Mouse (Mus musculus): ENCODE data around the gene Dpysl5. TPM values are rescaled to one million over a fixed set of nuclear protein-coding genes. Genes with fewer than 3 reads are reported as not detected.

Dpysl5 gene
- 17.0 and 17.5 TPM in 2 replicates for polyA plus RNA-seq (2014; fragmentation: Nextera tagmentation; extraction: Ambion mirVana)

GRCm38 (mm10) chr5:30711147-30712001 lies at the start of gene Dpysl5:
TSS of gene Dpysl5 (plus strand) at chr5:30711564.
- peak; percentile 88 for ATAC-seq (ENCODE audit: low read depth)
- Histone ChIP-seq H3K9me3 (ENCODE audit: control insufficient read depth, low read length) (no peaks in the 10 kb centered on the region), H3K27ac (replicated peaks; ENCODE audit: low read depth, low read length) (peak within 1 kb of the TSS; percentile 21; the same call in 1 of the 2 replicates), H3K36me3 (ENCODE audit: control insufficient read depth, insufficient read depth, low read length) (no peaks in the 10 kb centered on the region), H3K4me3 (ENCODE audit: low read depth, low read length) (peak within 1 kb of the TSS; percentile 54), H3K9ac (ENCODE audit: low read depth, low read length) (peak within 1 kb of the TSS; percentile 61), H3K4me2 (ENCODE audit: low read depth, low read length) (peak within 1 kb of the TSS; percentile 86), H3K27me3 (replicated peaks; ENCODE audit: control insufficient read depth, insufficient read depth, low read length) (peaks cover 50% of the 10 kb centered on the region), H3K4me1 (ENCODE audit: control insufficient read depth, insufficient read depth, low read length) (peaks cover 23% of the 10 kb centered on the region; the same call in 1 of the 2 replicates)
- peak; percentile 92 for DNase-seq (ENCODE audit: low spot score)
- WGBS, result under 1% methylated on average over 29 of the region's 71 CpGs

GRCm38 (mm10) chr5:30665360-30665759 lies 46.0 kb upstream of the Dpysl5 start:
- DNase-seq (ENCODE audit: low spot score) (no peak), ATAC-seq (ENCODE audit: low read depth) (no peak)
- H3K27ac ChIP-seq (replicated peaks; ENCODE audit: low read depth, low read length), result no peak overlapping the region
- no peak overlapping the region for H3K4me3 ChIP-seq (ENCODE audit: low read depth, low read length)
- H3K4me2 ChIP-seq (ENCODE audit: low read depth, low read length), result no peak overlapping the region
- 89% methylated on average over 9 of the region's 9 CpGs for WGBS
- peaks cover 19% of the 10 kb centered on the region for H3K4me1 ChIP-seq (ENCODE audit: control insufficient read depth, insufficient read depth, low read length)
- peaks cover 7% of the 10 kb centered on the region; the same call in 1 of the 2 replicates for H3K36me3 ChIP-seq (ENCODE audit: control insufficient read depth, insufficient read depth, low read length)
- H3K27me3 ChIP-seq (replicated peaks; ENCODE audit: control insufficient read depth, insufficient read depth, low read length), result no peaks in the 10 kb centered on the region
- H3K9me3 ChIP-seq (ENCODE audit: control insufficient read depth, low read length), result 0 out of 2 replicates have a peak, but pooled peaks cover 3% of the 10 kb centered on the region
- no peak overlapping the region for H3K9ac ChIP-seq (ENCODE audit: low read depth, low read length)

GRCm38 (mm10) chr5:30665968-30666367 lies 45.4 kb upstream of the Dpysl5 start:
- H3K4me2 ChIP-seq (ENCODE audit: low read depth, low read length), result peak overlapping the region; percentile 84
- H3K4me1 ChIP-seq (ENCODE audit: control insufficient read depth, insufficient read depth, low read length), result peaks cover 19% of the 10 kb centered on the region
- DNase-seq (ENCODE audit: low spot score), result no peak
- peak overlapping the region; percentile 84 for H3K27ac ChIP-seq (replicated peaks; ENCODE audit: low read depth, low read length)
- 51% methylated on average over 6 of the region's 6 CpGs for WGBS
- peak overlapping the region; percentile 72 for H3K9ac ChIP-seq (ENCODE audit: low read depth, low read length)
- H3K36me3 ChIP-seq (ENCODE audit: control insufficient read depth, insufficient read depth, low read length), result peaks cover 11% of the 10 kb centered on the region; the same call in 1 of the 2 replicates
- no peaks in the 10 kb centered on the region for H3K27me3 ChIP-seq (replicated peaks; ENCODE audit: control insufficient read depth, insufficient read depth, low read length)
- H3K9me3 ChIP-seq (ENCODE audit: control insufficient read depth, low read length), result no peaks in the 10 kb centered on the region
- no peak for ATAC-seq (ENCODE audit: low read depth)
- H3K4me3 ChIP-seq (ENCODE audit: low read depth, low read length), result peak overlapping the region; percentile 93

- H3K4me1 ChIP-seq (ENCODE audit: control insufficient read depth, insufficient read depth, low read length), result peaks cover 19% of the 10 kb centered on the region
- peak within 1 kb of the TSS; percentile 93 for H3K4me3 ChIP-seq (ENCODE audit: low read depth, low read length)
- no peaks in the 10 kb centered on the region for H3K27me3 ChIP-seq (replicated peaks; ENCODE audit: control insufficient read depth, insufficient read depth, low read length)
- DNase-seq (ENCODE audit: low spot score), result peak; percentile 98
- peak within 1 kb of the TSS; percentile 87 for H3K9ac ChIP-seq (ENCODE audit: low read depth, low read length)
- H3K36me3 ChIP-seq (ENCODE audit: control insufficient read depth, insufficient read depth, low read length), result peaks cover 18% of the 10 kb centered on the region; the same call in 1 of the 2 replicates
- H3K9me3 ChIP-seq (ENCODE audit: control insufficient read depth, low read length), result no peaks in the 10 kb centered on the region
- H3K27ac ChIP-seq (replicated peaks; ENCODE audit: low read depth, low read length), result peak within 1 kb of the TSS; percentile 84
- ATAC-seq (ENCODE audit: low read depth), result peak; percentile 96
- peak within 1 kb of the TSS; percentile 84 for H3K4me2 ChIP-seq (ENCODE audit: low read depth, low read length)
- WGBS, result under 1% methylated on average over 30 of the region's 40 CpGs
These were observed 44.8 kb upstream of the Dpysl5 start, which contains the start of gene Cenpa for GRCm38 (mm10) chr5:30666391-30667195. TSS of gene Cenpa (plus strand) at chr5:30666777.

- Histone ChIP-seq H3K4me1 (ENCODE audit: control insufficient read depth, insufficient read depth, low read length) (peaks cover 19% of the 10 kb centered on the region), H3K4me3 (ENCODE audit: low read depth, low read length) (peak overlapping the region; percentile 93), H3K9ac (ENCODE audit: low read depth, low read length) (peak overlapping the region; percentile 87), H3K4me2 (ENCODE audit: low read depth, low read length) (peak overlapping the region; percentile 84), H3K36me3 (ENCODE audit: control insufficient read depth, insufficient read depth, low read length) (peaks cover 24% of the 10 kb centered on the region; the same call in 1 of the 2 replicates), H3K27ac (replicated peaks; ENCODE audit: low read depth, low read length) (peak overlapping the region; percentile 77), H3K9me3 (ENCODE audit: control insufficient read depth, low read length) (no peaks in the 10 kb centered on the region), H3K27me3 (replicated peaks; ENCODE audit: control insufficient read depth, insufficient read depth, low read length) (no peaks in the 10 kb centered on the region)
- no peak for ATAC-seq (ENCODE audit: low read depth)
- DNase-seq (ENCODE audit: low spot score), result no peak
- under 1% methylated on average over 13 of the region's 13 CpGs for WGBS
These were observed 44.1 kb upstream of the Dpysl5 start for GRCm38 (mm10) chr5:30667215-30667614.

- no peak for DNase-seq (ENCODE audit: low spot score)
- Histone ChIP-seq H3K9me3 (ENCODE audit: control insufficient read depth, low read length) (no peaks in the 10 kb centered on the region), H3K36me3 (ENCODE audit: control insufficient read depth, insufficient read depth, low read length) (peaks cover 28% of the 10 kb centered on the region), H3K27me3 (replicated peaks; ENCODE audit: control insufficient read depth, insufficient read depth, low read length) (no peaks in the 10 kb centered on the region), H3K27ac (replicated peaks; ENCODE audit: low read depth, low read length) (no peak overlapping the region), H3K9ac (ENCODE audit: low read depth, low read length) (peak overlapping the region; percentile 87), H3K4me2 (ENCODE audit: low read depth, low read length) (peak overlapping the region; percentile 84), H3K4me3 (ENCODE audit: low read depth, low read length) (peak overlapping the region; percentile 93), H3K4me1 (ENCODE audit: control insufficient read depth, insufficient read depth, low read length) (peaks cover 19% of the 10 kb centered on the region)
- 3% methylated on average over 3 of the region's 3 CpGs for WGBS
- ATAC-seq (ENCODE audit: low read depth), result no peak
These were observed 43.7 kb upstream of the Dpysl5 start for GRCm38 (mm10) chr5:30667686-30668085.

- ATAC-seq (ENCODE audit: low read depth) (no peak), DNase-seq (ENCODE audit: low spot score) (no peak)
- Histone ChIP-seq H3K27me3 (replicated peaks; ENCODE audit: control insufficient read depth, insufficient read depth, low read length) (no peaks in the 10 kb centered on the region), H3K4me2 (ENCODE audit: low read depth, low read length) (peak overlapping the region; percentile 84), H3K4me1 (ENCODE audit: control insufficient read depth, insufficient read depth, low read length) (peaks cover 19% of the 10 kb centered on the region), H3K36me3 (ENCODE audit: control insufficient read depth, insufficient read depth, low read length) (peaks cover 40% of the 10 kb centered on the region), H3K27ac (replicated peaks; ENCODE audit: low read depth, low read length) (no peak overlapping the region), H3K4me3 (ENCODE audit: low read depth, low read length) (peak overlapping the region; percentile 93; the same call in 1 of the 2 replicates), H3K9ac (ENCODE audit: low read depth, low read length) (no peak overlapping the region), H3K9me3 (ENCODE audit: control insufficient read depth, low read length) (no peaks in the 10 kb centered on the region)
- 89% methylated on average over 9 of the region's 9 CpGs for WGBS
These were observed 42.5 kb upstream of the Dpysl5 start for GRCm38 (mm10) chr5:30668637-30669495.

- peaks cover 46% of the 10 kb centered on the region for H3K36me3 ChIP-seq (ENCODE audit: control insufficient read depth, insufficient read depth, low read length)
- H3K9ac ChIP-seq (ENCODE audit: low read depth, low read length), result no peak overlapping the region
- no peak overlapping the region for H3K4me3 ChIP-seq (ENCODE audit: low read depth, low read length)
- H3K4me1 ChIP-seq (ENCODE audit: control insufficient read depth, insufficient read depth, low read length), result peaks cover 19% of the 10 kb centered on the region
- H3K27me3 ChIP-seq (replicated peaks; ENCODE audit: control insufficient read depth, insufficient read depth, low read length), result no peaks in the 10 kb centered on the region
- DNase-seq (ENCODE audit: low spot score) (no peak), ATAC-seq (ENCODE audit: low read depth) (no peak)
- 84% methylated on average over 3 of the region's 3 CpGs for WGBS
- H3K4me2 ChIP-seq (ENCODE audit: low read depth, low read length), result no peak overlapping the region
- H3K27ac ChIP-seq (replicated peaks; ENCODE audit: low read depth, low read length), result no peak overlapping the region
- no peaks in the 10 kb centered on the region for H3K9me3 ChIP-seq (ENCODE audit: control insufficient read depth, low read length)
These were observed 41.9 kb upstream of the Dpysl5 start for GRCm38 (mm10) chr5:30669496-30669830.
